Mouse (Mus musculus): ENCODE results near the gene Tmem192. TPM values are rescaled to one million over a fixed set of nuclear protein-coding genes. Genes with fewer than 3 reads are reported as not detected.

Gene Tmem192
- polyA plus RNA-seq, 1 experiment from 2014 or later = 18.0 TPM

DNA sequence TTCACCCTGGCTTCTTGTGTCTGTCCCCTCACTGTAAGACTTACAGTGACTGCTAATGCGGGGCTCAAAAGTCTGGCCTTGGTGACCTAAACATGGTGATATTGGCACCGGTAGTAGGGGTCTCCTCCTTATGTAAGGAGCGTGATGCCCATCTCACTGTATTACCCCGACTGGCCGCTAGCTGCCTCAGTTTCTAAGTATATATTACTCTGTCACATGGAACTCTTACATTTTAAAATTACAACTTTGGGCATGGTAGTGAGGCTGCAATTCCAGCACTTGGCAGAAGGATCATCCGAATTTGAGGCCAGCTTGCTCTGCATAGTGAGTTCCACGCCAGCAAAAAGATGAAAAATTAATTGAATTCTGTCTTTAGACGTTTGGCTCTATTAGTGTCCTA lies 6.0 kb upstream of the Tmem192 start:
- Histone ChIP-seq H3K9me3 (no peaks in the 10 kb centered on the region), H3K27ac (no peak overlapping the region), H3K27me3 (ENCODE audit: poor library complexity, severe bottlenecking) (peaks cover 37% of the 10 kb centered on the region), H3K4me3 (no peak overlapping the region), H3K4me1 (no peaks in the 10 kb centered on the region), H3K36me3 (replicated peaks) (no peaks in the 10 kb centered on the region)
- DNase-seq (ENCODE audit: extremely low spot score, low spot score) = no peak
- WGBS = 84% methylated on average over 8 of the region's 8 CpGs

DNA sequence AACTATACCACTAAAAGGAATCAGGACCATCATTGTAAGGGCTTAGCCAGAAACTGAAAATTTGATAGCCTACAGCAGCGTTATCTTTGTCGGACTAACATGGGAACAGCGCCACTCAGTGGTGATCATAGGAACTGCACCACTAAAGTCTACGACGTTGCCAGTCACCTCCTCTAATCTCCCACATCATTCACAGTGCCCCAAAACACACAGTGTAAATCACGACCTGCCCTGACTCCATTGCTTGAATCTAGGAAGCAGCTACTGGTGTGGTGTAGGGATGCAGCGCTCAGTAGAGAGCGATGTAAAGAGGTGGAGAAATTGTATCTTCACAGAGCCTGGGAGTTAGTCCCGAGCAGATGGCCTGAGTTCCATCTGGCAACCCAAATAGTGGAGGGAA lies 5.5 kb upstream of the Tmem192 start:
- no peak overlapping the region for H3K4me3 ChIP-seq
- peak; percentile 76 for DNase-seq (ENCODE audit: extremely low spot score, low spot score)
- peaks cover 37% of the 10 kb centered on the region for H3K27me3 ChIP-seq (ENCODE audit: poor library complexity, severe bottlenecking)
- no peaks in the 10 kb centered on the region; the same call in 1 of the 2 replicates for H3K4me1 ChIP-seq
- no peaks in the 10 kb centered on the region for H3K9me3 ChIP-seq
- H3K27ac ChIP-seq = no peak overlapping the region
- 18% methylated on average over 9 of the region's 9 CpGs for WGBS
- H3K36me3 ChIP-seq (replicated peaks) = no peaks in the 10 kb centered on the region

DNA sequence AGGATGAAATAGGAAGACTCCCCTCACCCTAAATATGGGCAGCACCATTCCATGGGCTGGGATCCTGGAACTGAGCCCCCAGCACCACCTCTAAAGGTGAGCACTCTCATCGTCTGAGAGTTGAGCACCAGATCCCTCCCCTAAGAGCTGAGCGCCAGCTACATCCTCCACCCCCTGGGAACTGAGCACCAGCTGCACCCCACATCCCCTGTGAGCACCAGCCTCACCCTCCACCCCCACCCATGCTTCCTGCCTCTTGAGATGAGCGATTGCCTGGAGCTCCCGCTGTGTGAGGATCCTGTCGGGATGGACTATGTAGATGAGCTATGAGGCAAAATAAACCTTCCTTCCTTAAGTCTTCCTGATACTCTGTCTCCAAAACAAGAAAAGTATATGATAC lies 4.0 kb upstream of the Tmem192 start:
- DNase-seq (ENCODE audit: extremely low spot score, low spot score) = no peak

DNA sequence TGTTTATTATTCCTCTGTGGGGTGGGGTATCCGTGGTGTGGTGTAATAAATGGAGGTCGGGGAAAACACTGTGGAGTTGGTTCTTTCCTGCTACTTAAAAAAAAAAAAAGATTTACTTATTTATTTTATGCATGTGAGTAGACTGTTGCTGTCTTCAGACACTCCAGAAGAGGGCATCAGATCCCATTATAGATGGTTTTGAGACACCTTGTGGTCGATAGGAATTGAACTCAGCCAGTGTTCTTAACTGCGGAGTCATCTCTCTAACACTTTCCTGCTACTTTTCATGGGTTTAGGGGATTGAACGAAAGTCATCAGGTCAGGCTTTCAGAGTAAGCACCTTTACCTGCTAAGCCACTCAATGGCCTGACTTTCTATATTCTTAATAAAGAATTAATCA lies 2.2 kb upstream of the Tmem192 start:
- H3K27me3 ChIP-seq (ENCODE audit: poor library complexity, severe bottlenecking) = peaks cover 37% of the 10 kb centered on the region
- 23% methylated on average over 5 of the region's 5 CpGs for WGBS
- DNase-seq (ENCODE audit: extremely low spot score, low spot score) = no peak
- no peak overlapping the region for H3K4me3 ChIP-seq
- H3K9me3 ChIP-seq = no peaks in the 10 kb centered on the region
- H3K36me3 ChIP-seq (replicated peaks) = no peaks in the 10 kb centered on the region
- H3K4me1 ChIP-seq = peaks cover 4% of the 10 kb centered on the region; the same call in 1 of the 2 replicates
- no peak overlapping the region for H3K27ac ChIP-seq

More for the DNA sequence above, 4.0 kb upstream of the Tmem192 start:
- WGBS = 23% methylated on average over 5 of the region's 5 CpGs
- peaks cover 37% of the 10 kb centered on the region for H3K27me3 ChIP-seq (ENCODE audit: poor library complexity, severe bottlenecking)
- H3K4me1 ChIP-seq = peaks cover 4% of the 10 kb centered on the region; the same call in 1 of the 2 replicates
- no peaks in the 10 kb centered on the region for H3K36me3 ChIP-seq (replicated peaks)
- H3K4me3 ChIP-seq = no peak overlapping the region
- no peaks in the 10 kb centered on the region for H3K9me3 ChIP-seq
- no peak overlapping the region for H3K27ac ChIP-seq

DNA sequence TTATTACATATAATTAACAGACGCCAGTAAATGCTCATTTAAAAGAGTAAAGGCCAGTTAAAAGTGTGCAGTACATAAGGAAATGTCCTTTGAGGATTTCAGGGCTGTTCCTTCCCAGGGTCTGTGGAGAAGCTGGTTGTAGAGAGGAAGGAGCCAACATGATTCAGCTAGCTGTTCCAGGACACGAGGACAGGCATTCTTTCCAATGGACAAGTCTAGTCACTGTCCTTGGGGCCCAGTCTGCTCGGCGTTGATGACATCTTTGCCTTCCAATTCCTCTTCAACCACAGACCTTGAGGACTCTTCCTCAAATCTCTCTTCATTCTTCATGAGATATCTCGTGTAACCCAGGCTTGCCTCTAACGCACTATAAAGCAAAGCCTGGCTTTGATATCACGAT lies 1.4 kb upstream of the Tmem192 start:
- Histone ChIP-seq H3K4me1 (peaks cover 4% of the 10 kb centered on the region; the same call in 1 of the 2 replicates), H3K27me3 (ENCODE audit: poor library complexity, severe bottlenecking) (peaks cover 37% of the 10 kb centered on the region), H3K36me3 (replicated peaks) (no peaks in the 10 kb centered on the region), H3K4me3 (no peak overlapping the region), H3K9me3 (no peaks in the 10 kb centered on the region), H3K27ac (no peak overlapping the region)
- no peak for DNase-seq (ENCODE audit: extremely low spot score, low spot score)
- WGBS = 86% methylated on average over 7 of the region's 7 CpGs

DNA sequence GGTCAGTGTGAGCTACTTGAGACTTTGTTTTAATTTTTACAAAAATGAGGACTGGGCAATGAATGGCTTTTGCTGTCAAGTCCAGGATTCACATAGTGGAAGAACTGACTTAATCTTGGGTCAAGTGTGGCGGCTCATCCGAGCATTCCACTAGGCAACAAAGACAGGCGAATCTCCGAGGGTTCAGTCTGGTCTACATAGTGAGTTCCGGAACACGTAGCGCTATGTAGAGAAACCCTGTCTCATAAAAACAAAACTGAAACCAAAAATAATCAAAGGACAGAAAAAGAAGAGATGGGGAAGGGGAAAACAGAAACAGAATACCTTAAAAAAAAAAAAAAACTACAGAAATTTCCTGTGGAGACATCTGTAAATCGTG lies 555 bp upstream of the Tmem192 start:
- Histone ChIP-seq H3K27ac (no peak overlapping the region), H3K4me3 (peak overlapping the region; percentile 85; the same call in 1 of the 2 replicates), H3K4me1 (peaks cover 4% of the 10 kb centered on the region; the same call in 1 of the 2 replicates), H3K36me3 (replicated peaks) (no peaks in the 10 kb centered on the region), H3K27me3 (ENCODE audit: poor library complexity, severe bottlenecking) (peaks cover 37% of the 10 kb centered on the region), H3K9me3 (no peaks in the 10 kb centered on the region)
- DNase-seq (ENCODE audit: extremely low spot score, low spot score) = no peak
- WGBS = 58% methylated on average over 8 of the region's 8 CpGs

DNA sequence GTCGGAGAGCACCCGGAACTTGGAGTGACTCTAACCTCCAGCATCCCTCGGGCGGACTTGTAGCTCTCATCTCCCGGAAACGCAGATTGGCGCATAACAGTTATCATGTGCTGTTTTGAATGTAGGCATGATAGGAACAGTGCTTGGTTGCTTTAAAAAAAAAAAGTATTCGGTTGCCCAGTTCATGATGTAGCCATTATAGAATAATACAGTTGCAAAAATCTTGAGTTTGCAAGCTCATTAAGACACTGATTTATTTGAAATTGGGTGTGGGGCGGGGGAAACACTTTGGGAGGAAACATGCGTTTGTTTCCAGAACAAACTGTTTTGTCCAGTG lies 681 bp downstream of the Tmem192 start:
- peak overlapping the region; percentile 87 for H3K27ac ChIP-seq
- WGBS = 13% methylated on average over 10 of the region's 10 CpGs
- no peak for DNase-seq (ENCODE audit: extremely low spot score, low spot score)

DNA sequence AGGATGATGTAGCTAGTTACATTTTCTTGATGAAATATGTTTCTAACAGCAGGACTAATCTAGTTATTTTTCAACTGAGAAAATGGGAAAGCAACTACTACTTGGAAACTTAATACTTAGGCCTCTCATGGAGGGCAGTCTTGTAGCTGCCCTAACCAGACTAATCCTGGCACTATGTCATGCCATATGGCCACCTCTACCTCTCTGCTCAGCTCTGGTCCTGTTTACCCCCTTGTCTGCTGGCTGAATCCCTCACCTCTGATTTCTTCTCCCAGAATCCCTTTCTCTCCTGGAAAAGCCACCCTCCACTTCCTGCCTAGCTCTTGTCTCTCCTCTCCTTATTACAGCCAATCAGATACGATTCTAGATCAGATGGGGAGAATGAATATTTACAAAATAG lies 1.4 kb downstream of the Tmem192 start:
- H3K4me3 ChIP-seq = no peak overlapping the region
- DNase-seq (ENCODE audit: extremely low spot score, low spot score) = no peak
- no peak overlapping the region for H3K27ac ChIP-seq
- no peaks in the 10 kb centered on the region for H3K36me3 ChIP-seq (replicated peaks)
- 93% methylated on average over 1 of the region's 1 CpGs for WGBS
- H3K9me3 ChIP-seq = peaks cover 4% of the 10 kb centered on the region; the same call in 1 of the 2 replicates
- H3K27me3 ChIP-seq (ENCODE audit: poor library complexity, severe bottlenecking) = peaks cover 19% of the 10 kb centered on the region
- H3K4me1 ChIP-seq = peaks cover 4% of the 10 kb centered on the region; the same call in 1 of the 2 replicates

More for the DNA sequence above, 681 bp downstream of the Tmem192 start:
- H3K4me3 ChIP-seq = peak overlapping the region; percentile 85
- H3K9me3 ChIP-seq = peaks cover 1% of the 10 kb centered on the region; the same call in 1 of the 2 replicates
- peaks cover 26% of the 10 kb centered on the region for H3K27me3 ChIP-seq (ENCODE audit: poor library complexity, severe bottlenecking)
- peaks cover 4% of the 10 kb centered on the region; the same call in 1 of the 2 replicates for H3K4me1 ChIP-seq
- no peaks in the 10 kb centered on the region for H3K36me3 ChIP-seq (replicated peaks)

DNA sequence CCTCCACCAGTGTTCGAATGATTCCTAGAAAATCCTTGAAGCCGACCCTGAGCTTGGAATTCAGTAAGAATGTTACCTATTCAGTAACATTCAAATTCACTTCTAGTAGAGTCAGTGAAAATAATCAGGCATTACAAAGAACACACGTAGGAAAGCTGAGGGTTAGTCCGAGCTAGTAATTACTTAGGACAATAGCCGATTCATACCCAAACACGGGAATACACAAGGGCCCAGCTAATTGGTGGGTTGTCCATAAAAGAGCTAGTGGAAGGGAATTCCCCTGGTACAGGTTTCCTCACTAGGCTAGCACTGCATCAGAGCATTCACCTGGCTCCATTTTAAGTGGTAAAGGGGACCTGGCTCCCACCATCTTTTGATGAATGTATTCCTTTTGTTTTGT lies 5.1 kb downstream of the Tmem192 start:
- Histone ChIP-seq H3K27ac (no peak overlapping the region), H3K4me1 (no peaks in the 10 kb centered on the region), H3K4me3 (no peak overlapping the region), H3K9me3 (peaks cover 4% of the 10 kb centered on the region; the same call in 1 of the 2 replicates), H3K27me3 (ENCODE audit: poor library complexity, severe bottlenecking) (no peaks in the 10 kb centered on the region), H3K36me3 (replicated peaks) (no peaks in the 10 kb centered on the region)
- DNase-seq (ENCODE audit: extremely low spot score, low spot score) = no peak
- 70% methylated on average over 6 of the region's 6 CpGs for WGBS

DNA sequence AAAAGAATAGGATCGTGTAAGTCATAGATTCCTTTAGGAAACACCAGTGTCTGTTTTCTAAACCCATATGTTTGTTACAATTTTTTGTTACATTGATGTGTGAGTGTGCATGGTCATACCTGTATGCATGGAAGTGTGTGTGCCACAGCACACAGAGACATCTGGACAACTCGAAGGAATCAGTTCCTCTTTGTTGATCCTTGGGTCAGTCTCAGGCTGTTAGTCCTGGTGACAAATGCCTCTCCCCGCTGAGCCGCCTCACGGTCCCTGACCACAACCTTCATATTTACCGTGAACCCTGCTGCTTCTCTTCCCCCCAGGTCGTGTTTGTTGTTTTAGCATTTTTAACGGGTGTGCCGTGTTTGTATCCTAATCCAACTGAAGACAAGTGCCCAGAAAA lies 12.0 kb downstream of the Tmem192 start:
- Histone ChIP-seq H3K9me3 (no peaks in the 10 kb centered on the region), H3K4me1 (no peaks in the 10 kb centered on the region), H3K36me3 (replicated peaks) (peaks cover 18% of the 10 kb centered on the region), H3K27ac (no peak overlapping the region), H3K27me3 (ENCODE audit: poor library complexity, severe bottlenecking) (no peaks in the 10 kb centered on the region), H3K4me3 (no peak overlapping the region)
- no peak for DNase-seq (ENCODE audit: extremely low spot score, low spot score)
- WGBS = 88% methylated on average over 9 of the region's 9 CpGs

DNA sequence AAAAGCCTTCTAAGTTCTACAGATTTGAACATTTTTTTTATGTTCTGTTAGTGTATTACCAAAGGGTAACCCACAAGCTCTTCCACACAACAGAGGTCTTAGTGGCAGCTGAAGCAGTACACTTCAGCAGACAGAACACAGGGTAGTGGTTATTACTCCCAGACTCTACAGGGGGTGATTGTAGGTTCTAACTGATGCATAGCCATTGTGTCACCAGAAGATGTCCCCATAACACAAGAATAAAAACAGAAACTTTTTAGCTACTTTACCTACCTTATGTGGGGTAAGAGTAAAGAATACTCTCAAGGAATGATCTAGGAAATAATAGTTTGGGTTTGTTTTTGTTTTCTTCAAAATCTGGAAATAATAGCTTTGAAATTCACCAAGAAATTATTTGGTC lies 15.9 kb downstream of the Tmem192 start:
- no peaks in the 10 kb centered on the region for H3K9me3 ChIP-seq
- H3K4me1 ChIP-seq = no peaks in the 10 kb centered on the region
- H3K27ac ChIP-seq = no peak overlapping the region
- H3K4me3 ChIP-seq = no peak overlapping the region
- H3K36me3 ChIP-seq (replicated peaks) = peaks cover 21% of the 10 kb centered on the region
- no peak for DNase-seq (ENCODE audit: extremely low spot score, low spot score)
- H3K27me3 ChIP-seq (ENCODE audit: poor library complexity, severe bottlenecking) = no peaks in the 10 kb centered on the region

DNA sequence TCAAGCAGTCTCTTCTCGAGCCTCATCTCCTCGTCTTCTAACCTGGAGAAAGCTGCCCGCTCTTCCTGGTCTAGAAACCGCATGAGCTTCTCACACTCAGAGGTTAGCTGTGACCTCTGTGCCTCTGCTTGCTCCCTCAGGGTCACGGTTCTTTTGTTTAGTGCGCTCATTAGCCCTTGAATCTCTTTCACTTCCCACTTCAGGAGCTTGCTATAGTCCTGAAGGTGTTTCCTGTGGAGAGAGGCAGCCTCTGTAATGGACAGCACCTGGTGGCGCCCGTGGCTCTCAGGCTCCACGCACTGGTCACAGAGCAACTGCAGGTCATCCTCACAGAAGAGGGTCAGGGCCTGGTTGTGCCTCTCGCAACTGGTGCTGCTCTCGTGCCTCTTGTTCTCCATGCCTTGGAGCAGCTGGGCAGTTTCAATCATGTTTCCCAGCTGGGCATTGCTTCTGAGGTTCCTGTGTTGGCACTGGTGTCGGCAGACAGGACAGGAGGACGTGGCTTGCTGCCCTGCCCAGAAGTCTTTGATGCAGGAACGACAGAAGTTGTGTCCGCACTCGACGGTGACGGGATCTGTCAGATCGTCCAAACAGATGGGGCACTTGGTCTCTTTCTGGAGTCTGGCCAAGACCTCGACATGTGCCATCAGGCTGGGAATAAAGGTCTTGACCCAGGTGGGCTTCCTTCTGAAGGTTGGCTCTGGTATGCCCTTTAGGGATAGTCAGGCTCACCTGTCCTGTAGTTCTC lies 36.3 kb downstream of the Tmem192 start:
- Histone ChIP-seq H3K4me1 (peaks cover 5% of the 10 kb centered on the region), H3K27ac (0 out of 2 replicates have a peak overlapping the region, but pooled peaks have one; percentile 5), H3K9me3 (no peaks in the 10 kb centered on the region), H3K4me3 (no peak overlapping the region), H3K36me3 (replicated peaks) (no peaks in the 10 kb centered on the region), H3K27me3 (ENCODE audit: poor library complexity, severe bottlenecking) (no peaks in the 10 kb centered on the region)
- no peak for DNase-seq (ENCODE audit: extremely low spot score, low spot score)
- 82% methylated on average over 20 of the region's 20 CpGs for WGBS

DNA sequence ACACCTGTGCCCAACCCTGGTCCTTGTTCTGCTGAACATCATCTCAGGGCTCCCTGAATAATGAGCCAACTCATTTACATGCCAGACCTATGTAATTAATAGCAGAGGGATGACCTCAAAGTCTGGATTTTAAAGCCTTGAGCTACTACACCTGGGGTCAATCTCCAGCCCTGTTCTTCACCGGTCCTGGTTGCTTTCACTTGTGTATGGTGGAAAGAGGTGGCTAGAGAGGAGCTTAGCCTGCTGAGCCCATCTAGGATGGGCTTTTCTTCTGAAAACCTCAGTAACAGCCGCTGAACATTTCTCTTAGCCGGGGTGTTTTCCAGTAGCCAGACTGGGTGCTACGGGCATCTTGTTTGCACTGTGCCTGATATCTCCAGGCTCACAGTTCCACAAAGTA lies 40.7 kb downstream of the Tmem192 start, which contains the start of gene Trim75:
Gene Trim75, minus strand, starts transcription at position 101 of the 400 bp plus-strand sequence.
- H3K9me3 ChIP-seq = no peaks in the 10 kb centered on the region
- no peak within 1 kb of the TSS for H3K4me3 ChIP-seq
- H3K27ac ChIP-seq = no peak within 1 kb of the TSS
- DNase-seq (ENCODE audit: extremely low spot score, low spot score) = no peak
- H3K36me3 ChIP-seq (replicated peaks) = no peaks in the 10 kb centered on the region
- peaks cover 5% of the 10 kb centered on the region for H3K4me1 ChIP-seq
- no peaks in the 10 kb centered on the region for H3K27me3 ChIP-seq (ENCODE audit: poor library complexity, severe bottlenecking)
- 93% methylated on average over 4 of the region's 4 CpGs for WGBS
